Mouse (Mus musculus) naive thymus-derived CD4-positive, alpha-beta T cell, adult 2 months (primary cell): ENCODE measurements around the gene Nfkbid.
"Not testable (repeated sequence)": the region's sequence is repeated elsewhere in the genome, so short reads cannot be mapped to it uniquely, and the experiment has no call there.

Source experiments
- DNase-seq: peaks from one replicate; pipeline ENCODE4 v3.0.0-alpha.2; 2011; ENCODE audit warnings: low read depth

Nfkbid gene

GRCm38 (mm10) chr7:30464816-30465300 is 43.3 kb downstream of the Nfkbid start:
- DNase-seq, result no peak

GRCm38 (mm10) chr7:30472411-30472810 is 50.9 kb downstream of the Nfkbid start:
- DNase-seq, result peak; percentile 63

- no peak for DNase-seq
These were observed 53.5 kb downstream of the Nfkbid start for GRCm38 (mm10) chr7:30474999-30475398.

GRCm38 (mm10) chr7:30476136-30476535 is 54.6 kb downstream of the Nfkbid start:
- DNase-seq, result not testable (repeated sequence)

GRCm38 (mm10) chr7:30477415-30478381 is 56.2 kb downstream of the Nfkbid start:
- DNase-seq, result no peak
